Mouse (Mus musculus) liver, embryonic 13.5 days (tissue): ENCODE measurements around the gene Ugcg. TPM values are rescaled to one million over a fixed set of nuclear protein-coding genes. Genes with fewer than 3 reads are reported as not detected.

ENCODE experiments used
- ATAC-seq: fragments of 200-750 bp; cut with Nextera tagmentation; 2 replicates; pipeline ENCODE4 v1.8.0; 2017; ENCODE audit warnings: low read depth, mild to moderate bottlenecking, moderate number of reproducible peaks, moderate library complexity
- DNase-seq: peaks from one replicate; pipeline ENCODE4 v3.0.0; 2022
- H3K27ac ChIP-seq: fragments of 300-500 bp; sonication (generic); 2 replicates; pipeline ENCODE4 v1.5.1; 2015; ENCODE audit warnings: moderate library complexity, mild to moderate bottlenecking, inconsistent platforms
- H3K27me3 ChIP-seq: fragments of 300-500 bp; sonication (generic); 2 replicates; pipeline ENCODE4 v1.6.1; 2015; ENCODE audit warnings: mild to moderate bottlenecking, inconsistent platforms
- H3K36me3 ChIP-seq: fragments of 300-500 bp; sonication (generic); 2 replicates; pipeline ENCODE4 v1.6.1; 2015; ENCODE audit warnings: mild to moderate bottlenecking, inconsistent platforms
- H3K4me1 ChIP-seq: fragments of 300-500 bp; sonication (generic); replicated peaks from 2 replicates; pipeline ENCODE4 v1.6.1; 2015; ENCODE audit warnings: inconsistent platforms
- H3K4me2 ChIP-seq: fragments of 300-500 bp; sonication (generic); 2 replicates; pipeline ENCODE4 v1.6.1; 2015; ENCODE audit warnings: inconsistent platforms, mild to moderate bottlenecking, moderate library complexity
- H3K4me3 ChIP-seq: fragments of 300-500 bp; sonication (generic); replicated peaks from 2 replicates; pipeline ENCODE4 v1.5.1; 2015; ENCODE audit warnings: mild to moderate bottlenecking, inconsistent platforms
- H3K9ac ChIP-seq: fragments of 300-500 bp; sonication (generic); 2 replicates; pipeline ENCODE4 v1.6.1; 2015; ENCODE audit warnings: mild to moderate bottlenecking, inconsistent platforms
- H3K9me3 ChIP-seq: fragments of 300-500 bp; sonication (generic); replicated peaks from 2 replicates; pipeline ENCODE4 v1.6.1; 2016; ENCODE audit warnings: inconsistent platforms
- WGBS: fragments of 180-500 bp; shearing (Covaris S2); methylation state at CpG from one replicate; pipeline ENCODE4 v1.1.7; 2015; ENCODE audit not compliant: insufficient replicate concordance; 5-methylcytosine and 5-hydroxymethylcytosine counted together
- polyA plus RNA-seq: library from polyadenylated mRNA; unstranded; fragments of >200 nt; fragmentation: Nextera tagmentation; extraction: Ambion mirVana; gene quantifications from 2 replicates; pipeline ENCODE4 v1.2.1, GENCODE M21; 2015

Ugcg gene
- polyA plus RNA-seq, 1 experiment from 2014 or later, result 10.5 TPM

DNA sequence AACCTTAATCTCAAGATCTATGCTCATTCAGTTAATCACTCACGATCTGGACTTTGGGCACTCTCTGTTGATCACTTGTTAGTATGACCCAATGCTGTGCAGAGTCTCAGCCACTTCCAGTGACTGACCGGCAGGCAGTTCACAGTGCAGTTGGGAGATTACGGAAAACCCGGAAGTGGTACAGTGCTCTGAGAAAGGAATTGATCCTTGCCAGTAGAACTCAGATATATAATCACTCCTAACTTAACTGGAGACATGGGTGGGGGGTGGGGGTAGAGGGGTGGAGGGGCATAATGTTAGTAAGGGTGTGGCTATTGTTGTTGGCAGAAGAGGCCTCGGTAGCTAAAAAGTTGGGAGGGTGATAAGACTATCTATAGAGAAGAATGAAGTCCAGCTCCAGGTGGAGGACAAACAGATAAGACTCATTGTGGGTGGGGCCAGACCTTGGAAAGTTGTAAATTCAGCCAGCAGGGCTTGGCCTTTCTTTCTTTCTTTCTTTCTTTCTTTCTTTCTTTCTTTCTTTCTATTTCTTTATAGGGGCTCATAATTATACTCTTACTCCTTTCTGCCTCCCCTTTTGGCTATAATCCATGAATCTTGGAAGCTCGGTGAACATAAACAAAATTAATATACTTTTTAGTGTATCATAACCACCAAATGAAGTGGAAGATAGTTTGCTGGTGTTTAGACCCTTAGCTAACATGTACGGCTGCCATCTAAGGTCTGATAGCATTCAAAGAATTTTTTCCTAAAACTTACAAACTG, 55.9 kb downstream of the Ugcg start:
- DNase-seq, result peak; percentile 63
- Histone ChIP-seq H3K9ac (peak overlapping the region; percentile 60), H3K9me3 (no peaks in the 10 kb centered on the region), H3K27ac (peak overlapping the region; percentile 95), H3K36me3 (no peaks in the 10 kb centered on the region), H3K4me3 (no peak overlapping the region; the same call in 1 of the 2 replicates), H3K4me1 (peaks cover 88% of the 10 kb centered on the region), H3K4me2 (peak overlapping the region; percentile 52), H3K27me3 (no peaks in the 10 kb centered on the region)
- 16% methylated on average over 7 of the region's 7 CpGs for WGBS
- ATAC-seq, result peak; percentile 71

DNA sequence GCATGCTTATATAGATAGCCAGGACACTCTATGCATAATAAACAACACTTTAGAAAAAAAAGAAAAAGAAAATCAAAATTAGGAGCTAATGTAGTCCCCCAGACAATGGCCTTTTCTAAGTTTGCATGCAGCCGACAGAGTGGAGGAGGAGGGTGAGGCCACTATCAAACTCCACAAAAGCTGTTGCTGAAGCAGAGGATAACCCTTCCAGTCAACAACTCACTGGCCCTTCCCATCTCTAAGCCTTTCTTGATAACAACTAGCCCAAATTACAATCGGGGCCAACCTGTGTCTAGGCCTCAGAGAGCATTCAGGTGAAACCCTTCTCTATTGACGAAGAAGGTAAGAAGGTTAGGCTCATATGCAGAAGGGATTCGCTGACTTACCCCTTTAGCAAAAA, 56.7 kb downstream of the Ugcg start:
- Histone ChIP-seq H3K4me1 (peaks cover 84% of the 10 kb centered on the region), H3K36me3 (no peaks in the 10 kb centered on the region), H3K9me3 (no peaks in the 10 kb centered on the region), H3K4me2 (peak overlapping the region; percentile 52), H3K27ac (peak overlapping the region; percentile 95), H3K9ac (peak overlapping the region; percentile 60), H3K27me3 (no peaks in the 10 kb centered on the region), H3K4me3 (no peak overlapping the region)
- DNase-seq (peak; percentile 58), ATAC-seq (peak; percentile 72)
- 29% methylated on average over 4 of the region's 4 CpGs for WGBS

DNA sequence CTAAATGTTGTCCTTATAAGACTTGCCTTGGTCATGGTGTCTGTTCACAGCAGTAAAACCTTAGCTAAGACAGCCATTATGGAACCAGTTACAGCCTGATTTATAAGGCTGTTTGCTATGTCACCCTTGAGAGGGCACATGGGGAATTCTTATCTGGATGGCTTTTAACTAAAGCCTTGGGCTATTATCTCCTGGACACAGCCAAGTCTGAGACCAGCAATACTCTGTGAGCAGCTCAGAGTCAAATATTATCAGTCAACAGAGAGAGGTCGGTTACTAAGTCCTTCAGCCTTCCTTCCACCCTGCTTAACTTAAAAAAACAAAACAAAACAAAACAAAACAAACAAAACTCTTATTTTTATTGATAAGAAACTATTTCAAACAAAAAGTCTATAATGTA, 58.5 kb downstream of the Ugcg start:
- peak; percentile 84 for ATAC-seq
- H3K4me2 ChIP-seq, result peak overlapping the region; percentile 2; the same call in 1 of the 2 replicates
- no peak overlapping the region for H3K4me3 ChIP-seq
- DNase-seq, result peak; percentile 67
- WGBS, result 5% methylated on average over 1 of the region's 1 CpGs
- H3K4me1 ChIP-seq, result peaks cover 90% of the 10 kb centered on the region
- H3K27ac ChIP-seq, result peak overlapping the region; percentile 95
- no peaks in the 10 kb centered on the region for H3K9me3 ChIP-seq
- no peak overlapping the region for H3K9ac ChIP-seq
- no peaks in the 10 kb centered on the region for H3K36me3 ChIP-seq
- no peaks in the 10 kb centered on the region for H3K27me3 ChIP-seq

DNA sequence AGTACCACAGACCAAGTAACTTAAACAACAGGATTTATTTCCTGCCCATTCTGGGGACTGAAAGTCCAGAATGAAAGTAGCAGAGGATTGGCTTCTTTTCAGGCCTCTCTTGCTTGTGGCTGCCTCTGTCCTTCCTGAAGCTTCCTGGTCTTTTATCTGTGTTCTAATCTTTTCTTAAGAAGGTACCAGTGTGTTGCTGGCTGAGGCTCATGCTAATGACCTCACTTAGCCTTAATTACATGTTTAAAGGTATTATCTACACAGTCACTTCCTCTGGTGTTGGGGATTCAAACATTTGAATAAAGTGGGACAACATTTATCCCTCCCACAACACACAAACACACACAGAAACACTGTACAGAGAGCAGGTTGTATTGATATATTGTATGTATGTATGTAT, 59.0 kb downstream of the Ugcg start:
- DNase-seq (no peak), ATAC-seq (peak; percentile 35)
- peak overlapping the region; percentile 14; the same call in 1 of the 2 replicates for H3K9ac ChIP-seq
- H3K4me1 ChIP-seq, result peaks cover 90% of the 10 kb centered on the region
- no peak overlapping the region for H3K4me3 ChIP-seq
- H3K4me2 ChIP-seq, result 0 out of 2 replicates have a peak overlapping the region, but pooled peaks have one; percentile 15
- H3K9me3 ChIP-seq, result no peaks in the 10 kb centered on the region
- H3K36me3 ChIP-seq, result no peaks in the 10 kb centered on the region
- peak overlapping the region; percentile 95 for H3K27ac ChIP-seq
- no peaks in the 10 kb centered on the region for H3K27me3 ChIP-seq

DNA sequence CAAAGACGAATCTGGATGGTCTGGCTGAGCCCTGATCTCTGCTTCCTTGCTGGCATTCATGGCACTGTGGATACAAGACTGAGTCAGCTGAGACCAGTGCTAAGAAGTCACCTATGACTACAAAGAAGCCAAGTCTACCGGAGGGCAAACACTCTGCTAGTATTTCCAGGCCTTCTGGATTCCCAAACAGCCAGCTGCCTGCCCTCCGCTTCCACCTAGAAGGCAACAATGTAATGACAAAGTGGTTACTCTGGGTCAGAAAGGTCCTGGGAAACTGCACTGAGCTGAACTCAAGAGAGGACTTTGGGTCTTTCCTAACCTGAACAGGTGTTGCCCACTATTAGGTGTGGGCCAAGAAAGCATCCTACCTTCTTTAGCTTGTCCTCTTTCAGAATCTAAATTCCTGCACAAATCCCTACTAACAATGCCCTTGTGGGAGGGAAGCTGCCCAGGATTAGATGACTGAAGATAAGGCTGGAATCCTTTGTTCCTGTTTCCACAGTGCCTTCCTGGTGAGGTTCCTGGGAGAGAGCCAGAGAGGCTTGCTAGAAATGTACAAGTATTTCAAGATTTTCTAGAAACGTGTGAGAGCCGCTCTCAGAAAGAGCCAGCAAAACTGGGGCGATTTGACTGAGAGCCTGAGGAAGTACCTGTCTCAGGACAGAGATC, 63.5 kb downstream of the Ugcg start:
- WGBS, result 69% methylated on average over 6 of the region's 6 CpGs
- no peak overlapping the region for H3K9ac ChIP-seq
- no peaks in the 10 kb centered on the region for H3K9me3 ChIP-seq
- no peak for DNase-seq
- H3K27me3 ChIP-seq, result no peaks in the 10 kb centered on the region
- H3K36me3 ChIP-seq, result no peaks in the 10 kb centered on the region
- no peak for ATAC-seq
- H3K4me3 ChIP-seq, result no peak overlapping the region
- H3K4me2 ChIP-seq, result no peak overlapping the region
- H3K27ac ChIP-seq, result peak overlapping the region; percentile 37
- peaks cover 60% of the 10 kb centered on the region for H3K4me1 ChIP-seq

DNA sequence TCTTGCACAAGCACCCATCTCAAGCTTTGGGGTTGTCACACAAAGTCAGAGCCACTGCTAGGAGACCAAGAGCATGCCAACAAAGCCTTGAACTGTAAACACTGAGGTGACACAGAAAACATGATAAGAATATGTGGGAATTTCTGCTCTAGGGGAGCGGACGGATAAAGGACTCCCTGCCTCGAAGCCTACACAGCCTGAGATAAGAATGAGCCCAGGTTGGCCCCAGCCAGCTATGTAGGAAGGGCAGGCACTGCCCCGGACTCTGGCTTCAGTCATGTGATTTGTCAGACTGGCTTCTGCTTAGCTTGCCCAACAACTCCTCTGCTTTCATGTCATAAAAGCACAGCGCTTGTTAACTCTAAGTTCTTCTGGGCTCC, 64.0 kb downstream of the Ugcg start:
- WGBS, result 33% methylated on average over 5 of the region's 5 CpGs
- Histone ChIP-seq H3K9ac (no peak overlapping the region), H3K4me1 (peaks cover 56% of the 10 kb centered on the region), H3K4me2 (no peak overlapping the region), H3K36me3 (no peaks in the 10 kb centered on the region), H3K27ac (peak overlapping the region; percentile 37; the same call in 1 of the 2 replicates), H3K4me3 (no peak overlapping the region), H3K9me3 (no peaks in the 10 kb centered on the region), H3K27me3 (no peaks in the 10 kb centered on the region)
- DNase-seq (no peak), ATAC-seq (peak; percentile 74)

DNA sequence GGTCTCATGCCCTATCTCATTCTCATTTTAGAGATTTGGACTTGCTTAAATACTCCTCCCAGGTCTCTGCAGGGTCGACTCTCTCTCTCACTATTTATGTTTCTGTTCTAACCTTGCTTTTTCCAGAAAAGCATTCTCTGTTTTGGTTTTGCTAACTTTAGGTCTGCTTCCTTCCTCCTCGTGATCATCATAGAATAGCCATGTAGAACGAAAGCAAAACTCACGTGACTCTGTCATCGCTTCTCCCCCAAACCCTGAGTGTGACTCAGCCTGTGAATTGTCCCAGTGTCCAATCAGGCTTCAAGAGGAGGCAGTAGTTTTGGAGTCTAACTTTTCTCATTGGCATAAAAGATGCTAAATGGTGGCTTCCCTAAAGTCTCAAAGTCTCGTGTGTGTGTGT, 65.3 kb downstream of the Ugcg start:
- ATAC-seq (no peak), DNase-seq (no peak)
- H3K9me3 ChIP-seq, result no peaks in the 10 kb centered on the region
- H3K9ac ChIP-seq, result no peak overlapping the region
- WGBS, result 60% methylated on average over 6 of the region's 6 CpGs
- no peak overlapping the region for H3K4me3 ChIP-seq
- H3K4me1 ChIP-seq, result peaks cover 53% of the 10 kb centered on the region
- peak overlapping the region; percentile 26; the same call in 1 of the 2 replicates for H3K27ac ChIP-seq
- H3K36me3 ChIP-seq, result no peaks in the 10 kb centered on the region
- no peak overlapping the region for H3K4me2 ChIP-seq
- no peaks in the 10 kb centered on the region for H3K27me3 ChIP-seq

DNA sequence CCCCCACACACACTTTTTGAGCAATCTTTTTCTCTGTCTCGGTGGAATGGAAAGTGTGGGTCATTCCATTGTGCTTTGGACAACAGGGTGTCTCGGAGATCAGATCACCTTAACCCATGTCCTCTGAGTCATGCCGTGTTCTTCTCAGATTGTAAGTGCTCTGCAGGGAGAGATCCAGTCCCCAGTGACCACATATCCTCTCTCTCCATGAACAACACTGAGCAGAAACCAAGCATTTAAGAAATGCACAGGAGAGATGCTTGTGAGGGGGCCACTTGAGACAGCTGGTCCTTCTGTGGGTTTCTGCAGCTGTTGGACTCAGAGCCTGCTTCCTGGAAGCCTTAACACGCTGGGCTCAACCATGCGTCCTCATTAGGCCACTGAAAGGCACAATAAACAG, 66.9 kb downstream of the Ugcg start:
- no peaks in the 10 kb centered on the region for H3K9me3 ChIP-seq
- no peak overlapping the region for H3K4me2 ChIP-seq
- no peaks in the 10 kb centered on the region for H3K27me3 ChIP-seq
- no peak overlapping the region for H3K4me3 ChIP-seq
- H3K4me1 ChIP-seq, result peaks cover 58% of the 10 kb centered on the region
- WGBS, result 67% methylated on average over 5 of the region's 5 CpGs
- H3K36me3 ChIP-seq, result no peaks in the 10 kb centered on the region
- H3K9ac ChIP-seq, result no peak overlapping the region
- no peak for DNase-seq
- no peak overlapping the region for H3K27ac ChIP-seq
- no peak for ATAC-seq

DNA sequence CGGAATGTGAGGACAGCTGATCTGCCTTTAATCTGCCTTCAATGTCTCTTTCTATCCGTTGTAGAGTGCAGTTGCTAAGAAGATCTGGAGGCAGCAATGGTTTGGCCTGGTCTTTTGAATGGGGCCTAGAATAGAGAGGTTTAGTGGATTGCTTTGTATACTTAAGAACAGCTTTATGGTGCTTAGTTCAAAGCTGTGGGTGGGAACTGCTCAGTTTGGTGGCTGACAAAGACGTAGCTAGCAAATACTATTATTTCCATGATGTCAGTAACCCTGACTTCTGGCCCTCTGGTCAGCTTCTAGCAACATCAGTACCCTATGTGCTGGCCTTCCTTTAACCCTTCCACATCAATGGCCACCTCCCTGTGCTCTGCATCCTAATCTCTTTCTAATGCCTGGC, 68.8 kb downstream of the Ugcg start:
- H3K9me3 ChIP-seq, result no peaks in the 10 kb centered on the region
- DNase-seq (no peak), ATAC-seq (no peak)
- no peak overlapping the region for H3K27ac ChIP-seq
- no peak overlapping the region for H3K4me2 ChIP-seq
- peaks cover 53% of the 10 kb centered on the region for H3K4me1 ChIP-seq
- no peaks in the 10 kb centered on the region for H3K27me3 ChIP-seq
- H3K36me3 ChIP-seq, result no peaks in the 10 kb centered on the region
- H3K4me3 ChIP-seq, result no peak overlapping the region
- WGBS, result 69% methylated on average over 3 of the region's 3 CpGs
- no peak overlapping the region for H3K9ac ChIP-seq

DNA sequence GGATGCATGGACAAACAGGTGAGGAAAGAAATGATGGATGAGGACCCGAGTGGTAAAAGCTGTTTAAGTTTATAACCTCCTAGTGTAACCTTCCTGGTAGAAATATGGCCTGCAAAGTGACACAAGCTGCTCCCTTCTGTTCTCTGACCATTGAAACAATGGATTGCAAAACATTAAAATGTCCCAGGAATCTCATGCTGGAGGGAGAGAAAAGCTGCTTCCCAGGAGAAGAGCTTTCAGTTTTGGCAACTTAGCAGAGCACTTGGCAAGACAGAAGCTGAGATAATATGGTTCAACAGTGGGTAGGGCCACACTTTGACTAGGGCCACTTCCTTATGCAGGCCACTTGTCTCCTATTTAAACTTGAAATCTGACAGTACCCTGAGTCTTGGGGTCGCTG, 69.7 kb downstream of the Ugcg start:
- H3K27ac ChIP-seq, result no peak overlapping the region
- no peaks in the 10 kb centered on the region for H3K36me3 ChIP-seq
- H3K4me2 ChIP-seq, result no peak overlapping the region
- H3K4me1 ChIP-seq, result peaks cover 52% of the 10 kb centered on the region
- no peaks in the 10 kb centered on the region for H3K27me3 ChIP-seq
- DNase-seq (no peak), ATAC-seq (no peak)
- 59% methylated on average over 2 of the region's 2 CpGs for WGBS
- H3K9ac ChIP-seq, result no peak overlapping the region
- H3K9me3 ChIP-seq, result no peaks in the 10 kb centered on the region
- no peak overlapping the region for H3K4me3 ChIP-seq

DNA sequence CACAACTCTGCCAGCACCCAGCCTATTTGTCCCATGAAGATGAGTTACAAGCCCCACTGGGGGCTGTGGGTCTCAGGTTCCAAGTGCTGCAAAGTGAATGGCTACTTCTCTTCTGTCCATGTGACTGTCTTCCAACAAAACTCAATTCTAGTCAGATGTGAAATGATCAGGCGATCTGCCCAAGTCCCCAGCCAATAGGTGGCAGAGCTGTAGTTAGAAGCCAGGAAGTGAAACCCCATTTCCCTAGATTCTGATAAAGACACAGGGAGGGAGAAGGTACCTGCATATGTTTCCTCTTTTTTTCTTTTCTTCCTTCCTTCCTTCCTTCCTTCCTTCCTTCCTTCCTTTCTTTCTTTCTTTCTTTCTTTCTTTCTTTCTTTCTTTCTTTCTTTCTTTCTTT, 70.7 kb downstream of the Ugcg start:
- Histone ChIP-seq H3K27me3 (no peaks in the 10 kb centered on the region), H3K4me2 (0 out of 2 replicates have a peak overlapping the region, but pooled peaks have one; percentile 15), H3K4me1 (peaks cover 53% of the 10 kb centered on the region), H3K4me3 (no peak overlapping the region), H3K36me3 (no peaks in the 10 kb centered on the region), H3K9me3 (no peaks in the 10 kb centered on the region), H3K9ac (peak overlapping the region; percentile 10; the same call in 1 of the 2 replicates), H3K27ac (peak overlapping the region; percentile 44; the same call in 1 of the 2 replicates)
- ATAC-seq, result 0 out of 2 replicates have a peak, but pooled peaks have one; percentile 45
- 57% methylated on average over 1 of the region's 1 CpGs for WGBS
- DNase-seq, result no peak
